Mouse (Mus musculus) cerebellum, adult 2 months (tissue): ENCODE data around the gene Vwa5b1. TPM values are rescaled to one million over a fixed set of nuclear protein-coding genes. Genes with fewer than 3 reads are reported as not detected.

Experiments
- DNase-seq, 2 experiments: peaks; one replicate each; pipeline ENCODE4 v3.0.0; 2021
- H3K27ac ChIP-seq: fragments of 200-500 bp; 2 replicates; pipeline ENCODE4 v1.5.1; 2012; ENCODE audit warnings: low read length, control low read depth, inconsistent platforms; ENCODE audit not compliant: insufficient read depth
- H3K27me3 ChIP-seq: fragments of 200-500 bp; 2 replicates; pipeline ENCODE4 v1.6.1; 2012; ENCODE audit warnings: inconsistent platforms, mild to moderate bottlenecking, low read length, moderate library complexity; ENCODE audit not compliant: control insufficient read depth, insufficient read depth
- H3K4me1 ChIP-seq: fragments of 200-500 bp; 2 replicates; pipeline ENCODE4 v1.6.1; 2011; ENCODE audit warnings: low read length; ENCODE audit not compliant: control insufficient read depth, insufficient read depth
- H3K4me3 ChIP-seq: fragments of 200-500 bp; replicated peaks from 2 replicates; pipeline ENCODE3; 2011; ENCODE audit warnings: mild to moderate bottlenecking, low read depth, low read length, control low read depth; ENCODE audit not compliant: insufficient read depth
- CTCF ChIP-seq: fragments of 200-500 bp; IDR thresholded peaks from 2 replicates; pipeline ENCODE4 v1.5.1; 2011; ENCODE audit warnings: low read depth, mild to moderate bottlenecking, control low read depth, low read length, moderate library complexity, borderline replicate concordance; ENCODE audit not compliant: insufficient read depth
- POLR2A ChIP-seq: fragments of 200-500 bp; IDR thresholded peaks from 2 replicates; pipeline ENCODE4 v1.6.1; 2011; ENCODE audit warnings: low read length, control low read depth, borderline replicate concordance; ENCODE audit not compliant: insufficient read depth
- whole genome bisulfite sequencing: fragments of 180-500 bp; shearing (Covaris S2); methylation state at CpG from one replicate; pipeline ENCODE4 v1.1.7; 2018; 5-methylcytosine and 5-hydroxymethylcytosine counted together
- polyA plus RNA-seq: library from polyadenylated mRNA; depleted of rRNA; stranded (reverse); fragments of >200 nt; gene quantifications from 2 replicates; pipeline ENCODE4 v1.2.3, GENCODE M21; 2012

The Vwa5b1 gene
- polyA plus RNA-seq, 1 experiment: 2.7 TPM

DNA sequence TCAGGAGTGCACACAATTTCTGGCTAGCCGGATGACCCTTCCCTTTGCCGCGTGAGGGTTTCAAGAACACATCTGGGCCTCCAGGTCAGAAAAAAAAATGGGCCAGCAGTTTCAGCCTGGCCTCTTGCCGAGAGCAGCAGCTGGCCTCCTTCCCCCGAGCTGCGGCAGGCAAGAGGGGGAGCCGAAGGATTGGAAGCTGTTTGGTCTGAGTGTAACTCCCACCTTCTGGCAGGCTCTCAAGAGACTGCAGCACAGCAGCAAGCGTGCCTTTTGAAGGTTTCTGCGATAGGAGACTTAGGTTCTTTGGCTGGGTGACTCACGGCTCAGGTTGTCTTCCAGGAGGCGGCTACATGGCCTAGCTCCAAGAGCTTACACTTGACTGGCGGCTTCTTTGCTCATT lies 92.5 kb downstream of the Vwa5b1 start:
- DNase-seq: no peak
- TF ChIP-seq POLR2A (no peak), CTCF (no peak)

DNA sequence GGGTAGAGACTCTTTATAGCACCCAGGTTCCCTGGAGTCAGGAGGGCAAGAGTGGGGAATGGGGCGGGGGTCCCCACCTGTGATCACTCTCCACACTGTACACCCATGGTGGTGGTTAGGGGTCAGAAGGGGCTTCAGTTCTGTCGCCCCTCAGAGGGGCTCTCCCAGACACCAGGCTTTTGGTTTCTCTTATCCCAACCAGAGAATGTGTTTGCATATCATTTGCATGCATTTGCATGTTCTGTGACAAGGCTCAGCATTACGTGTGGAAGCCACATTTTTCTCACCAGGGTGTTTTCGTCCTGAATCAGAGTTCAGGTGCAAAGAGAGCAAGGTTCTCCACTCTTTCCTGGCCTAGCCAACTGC lies 97.6 kb downstream of the Vwa5b1 start:
- no peaks in the 10 kb centered on the region for H3K27me3 ChIP-seq
- 59% methylated on average over 4 of the region's 4 CpGs for WGBS
- no peak overlapping the region for H3K27ac ChIP-seq
- DNase-seq: no peak
- no peak for TF ChIP-seq CTCF
- TF ChIP-seq POLR2A: no peak
- H3K4me1 ChIP-seq: peaks cover 15% of the 10 kb centered on the region
- no peak overlapping the region for H3K4me3 ChIP-seq

More for the DNA sequence above, 92.5 kb downstream of the Vwa5b1 start:
- H3K4me1 ChIP-seq: peaks cover 3% of the 10 kb centered on the region; the same call in 1 of the 2 replicates
- WGBS: 24% methylated on average over 12 of the region's 12 CpGs
- no peak overlapping the region for H3K27ac ChIP-seq
- no peaks in the 10 kb centered on the region for H3K27me3 ChIP-seq
- no peak overlapping the region for H3K4me3 ChIP-seq

DNA sequence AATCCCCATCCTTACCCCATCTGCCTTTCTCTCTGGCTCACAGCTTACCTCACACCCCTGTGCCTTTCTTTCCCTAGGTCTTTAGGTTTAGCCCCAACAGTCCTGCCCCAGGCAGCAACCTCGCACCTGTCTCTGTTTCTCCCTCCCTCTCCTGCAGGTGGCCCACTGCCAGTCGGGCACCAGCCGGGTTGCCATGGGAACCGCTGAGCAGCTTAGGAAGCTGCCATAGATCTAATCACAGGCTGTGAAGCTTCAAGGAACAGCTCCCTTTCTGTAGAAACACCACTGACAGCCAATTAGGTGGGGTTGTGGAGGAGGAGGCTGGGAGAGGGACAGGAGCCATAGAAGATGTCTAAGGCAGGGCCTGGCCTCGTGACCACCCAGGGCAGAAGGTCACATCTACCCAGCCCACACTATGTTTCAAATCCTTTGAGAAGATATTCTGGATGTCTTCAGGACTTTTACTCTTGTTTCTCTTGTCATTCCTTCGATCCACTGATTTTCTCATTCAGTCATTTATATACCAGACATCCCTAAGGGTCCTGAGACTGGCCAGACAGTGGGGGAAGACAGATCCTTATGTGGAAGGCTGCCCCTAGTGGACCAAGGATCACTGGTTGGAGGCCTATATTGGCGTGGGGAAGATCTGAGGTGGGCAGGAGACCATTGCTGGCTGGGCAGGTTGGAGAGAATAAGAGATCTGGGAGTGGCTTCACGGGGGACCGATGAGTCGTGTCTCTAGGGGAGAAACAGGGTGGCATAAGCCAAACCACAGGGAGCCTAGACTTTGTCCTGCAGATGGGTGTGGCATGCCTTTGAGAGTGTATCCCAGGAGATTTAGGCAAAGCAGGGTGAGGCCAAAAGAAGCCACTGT lies 98.2 kb downstream of the Vwa5b1 start:
- peak; percentile 79 to 85 for DNase-seq
- Histone ChIP-seq H3K4me1 (peaks cover 15% of the 10 kb centered on the region; the same call in 1 of the 2 replicates), H3K27ac (no peak overlapping the region), H3K4me3 (no peak overlapping the region), H3K27me3 (no peaks in the 10 kb centered on the region)
- 35% methylated on average over 10 of the region's 10 CpGs for WGBS
- TF ChIP-seq CTCF (no peak), POLR2A (no peak)

DNA sequence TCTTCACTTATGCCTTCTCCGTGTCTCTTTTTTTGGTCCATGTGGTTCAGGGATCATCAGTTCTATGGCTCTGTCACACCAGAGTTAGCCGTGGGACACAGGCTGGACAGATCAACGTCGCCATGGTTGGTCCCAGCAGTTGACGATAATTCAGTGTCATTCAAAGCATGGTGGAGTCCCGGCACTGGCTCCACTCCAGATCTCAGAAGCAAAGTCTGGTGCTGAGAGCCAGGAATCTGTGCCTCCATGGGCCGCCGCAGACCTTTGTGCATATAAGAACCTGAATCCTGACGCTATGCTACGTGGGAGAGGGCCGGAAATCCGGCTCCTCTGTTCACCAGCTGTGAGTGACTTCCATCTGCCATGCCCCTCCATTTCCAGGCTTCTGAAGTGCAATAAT lies 100.1 kb downstream of the Vwa5b1 start:
- H3K4me1 ChIP-seq: peaks cover 15% of the 10 kb centered on the region; the same call in 1 of the 2 replicates
- TF ChIP-seq POLR2A (no peak), CTCF (no peak)
- 47% methylated on average over 12 of the region's 12 CpGs for WGBS

DNA sequence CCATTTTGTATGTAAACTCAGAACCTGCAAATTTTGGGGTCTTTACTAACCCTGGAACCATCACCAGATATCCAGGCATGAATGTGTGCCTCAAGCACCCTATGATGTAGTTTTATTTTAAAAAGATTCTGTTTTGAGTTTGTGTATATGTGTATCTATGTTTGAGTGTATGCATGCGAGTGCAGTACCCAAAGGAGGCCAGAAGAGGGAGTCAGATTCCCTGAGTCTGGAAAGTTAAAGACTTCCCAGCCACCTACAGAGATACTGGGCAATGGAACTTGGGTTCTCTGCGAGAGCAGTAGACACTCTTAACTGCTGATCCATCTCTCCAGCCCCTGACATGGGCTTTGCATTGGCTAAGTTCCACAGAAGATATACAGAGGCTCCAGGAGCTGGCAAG lies 101.8 kb downstream of the Vwa5b1 start:
- H3K27ac ChIP-seq: no peak overlapping the region
- H3K27me3 ChIP-seq: no peaks in the 10 kb centered on the region
- no peak for TF ChIP-seq POLR2A
- peaks cover 15% of the 10 kb centered on the region; the same call in 1 of the 2 replicates for H3K4me1 ChIP-seq
- H3K4me3 ChIP-seq: no peak overlapping the region
- no peak for DNase-seq
- WGBS: 93% methylated on average over 2 of the region's 2 CpGs

More for the DNA sequence above, 100.1 kb downstream of the Vwa5b1 start:
- no peaks in the 10 kb centered on the region for H3K27me3 ChIP-seq
- no peak overlapping the region for H3K27ac ChIP-seq
- no peak overlapping the region for H3K4me3 ChIP-seq
- no peak for DNase-seq

DNA sequence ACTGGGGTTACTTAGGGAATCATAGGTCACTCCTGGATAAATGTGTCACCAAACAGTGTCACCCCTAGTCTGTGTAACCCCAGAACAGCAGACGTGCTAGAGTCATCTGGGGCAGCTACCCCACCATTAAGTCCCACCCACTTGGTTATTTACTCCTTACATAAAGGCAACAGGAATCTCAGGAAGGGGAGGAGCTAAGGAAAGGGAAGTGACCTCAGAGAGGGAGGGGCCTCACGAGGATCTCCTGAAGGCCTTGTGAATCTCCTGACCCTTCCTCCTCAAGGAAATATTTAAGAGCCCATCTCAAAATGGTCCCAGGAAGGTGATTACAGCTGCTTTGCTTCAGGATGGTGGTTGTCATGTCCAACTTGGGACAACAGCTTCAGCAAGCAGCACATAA lies 103.9 kb downstream of the Vwa5b1 start:
- no peaks in the 10 kb centered on the region for H3K27me3 ChIP-seq
- H3K27ac ChIP-seq: no peak overlapping the region
- TF ChIP-seq POLR2A (no peak), CTCF (no peak)
- H3K4me3 ChIP-seq: no peak overlapping the region
- 95% methylated on average over 2 of the region's 2 CpGs for WGBS
- DNase-seq: no peak
- H3K4me1 ChIP-seq: peaks cover 3% of the 10 kb centered on the region; the same call in 1 of the 2 replicates

DNA sequence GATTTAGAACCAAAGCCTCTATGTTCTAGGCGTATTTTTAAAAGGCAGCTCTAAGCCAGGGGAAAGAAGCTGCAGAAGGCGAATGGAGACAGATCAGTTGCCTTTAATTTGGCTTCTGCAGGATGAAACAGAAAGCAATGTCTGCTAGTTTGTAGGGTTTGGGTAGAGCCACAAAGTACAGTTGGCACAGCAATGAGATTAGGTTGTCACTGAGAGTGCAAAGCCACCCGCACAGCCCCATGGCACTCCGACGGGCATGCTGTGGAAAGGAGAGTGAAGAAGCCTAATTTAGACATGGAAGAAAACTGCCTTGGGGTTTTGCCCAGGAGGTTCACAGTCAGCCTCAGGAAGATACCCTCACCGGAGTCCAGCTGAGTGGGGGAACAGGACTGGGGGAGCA lies 105.7 kb downstream of the Vwa5b1 start:
- H3K27ac ChIP-seq: no peak overlapping the region
- H3K4me3 ChIP-seq: no peak overlapping the region
- no peak for DNase-seq
- WGBS: 53% methylated on average over 6 of the region's 6 CpGs
- no peaks in the 10 kb centered on the region for H3K27me3 ChIP-seq
- TF ChIP-seq POLR2A: no peak
- TF ChIP-seq CTCF: no peak
- H3K4me1 ChIP-seq: no peaks in the 10 kb centered on the region

DNA sequence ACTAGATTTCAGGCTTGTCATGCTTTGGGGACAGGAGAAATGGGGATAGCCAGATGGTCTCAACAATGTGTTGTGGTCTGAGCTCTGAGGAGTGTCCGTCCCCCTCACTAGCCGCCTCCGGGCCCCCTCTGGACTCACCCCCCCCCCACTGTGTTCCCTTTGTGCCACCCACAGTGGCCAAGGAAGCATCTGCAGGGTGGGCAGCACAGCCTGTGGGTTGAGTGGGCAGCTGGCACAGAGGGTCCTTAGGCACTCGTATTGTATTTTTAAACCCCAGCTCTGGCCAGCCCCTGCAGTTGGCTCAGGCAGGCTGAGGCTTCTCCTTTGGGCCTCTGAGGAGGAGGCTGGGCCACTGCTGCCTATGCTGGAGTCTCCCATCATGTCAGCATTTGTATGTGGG lies 110.0 kb downstream of the Vwa5b1 start:
- Histone ChIP-seq H3K4me1 (no peaks in the 10 kb centered on the region; the same call in 1 of the 2 replicates), H3K4me3 (no peak overlapping the region), H3K27ac (no peak overlapping the region), H3K27me3 (no peaks in the 10 kb centered on the region)
- WGBS: 42% methylated on average over 4 of the region's 4 CpGs
- DNase-seq: no peak
- TF ChIP-seq POLR2A: no peak
- no peak for TF ChIP-seq CTCF
